Mouse (Mus musculus) urinary bladder, postnatal 25 days (tissue): Measurements from ENCODE around the gene Asap3.
A peak's percentile ranks its signal among the peaks of the same experiment; 100 is the strongest.

Source experiments
- DNase-seq: peaks from one replicate; pipeline ENCODE4 v3.0.0; 2022; ENCODE audit warnings: low spot score

Asap3 gene

DNA sequence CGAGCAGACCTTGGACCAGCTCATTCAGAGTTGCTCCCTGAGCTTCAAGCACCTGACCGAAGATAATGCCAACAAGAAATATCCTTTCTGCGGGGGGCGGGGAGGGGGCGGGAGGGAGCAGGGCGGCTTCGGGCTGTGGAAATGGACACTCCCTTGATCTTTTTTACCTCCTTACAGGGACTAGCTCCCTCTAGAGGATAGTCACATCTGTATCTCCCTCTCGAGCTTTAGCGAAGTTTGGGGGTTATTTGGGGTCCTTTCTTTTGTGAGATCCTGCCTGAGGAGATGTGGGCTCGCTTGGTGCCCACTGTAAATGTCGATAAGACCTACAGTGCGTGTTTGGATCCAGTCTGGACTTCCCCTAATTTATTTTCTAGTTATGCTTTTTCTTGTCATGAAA lies 24.8 kb upstream of the Asap3 start:
- no peak for DNase-seq

DNA sequence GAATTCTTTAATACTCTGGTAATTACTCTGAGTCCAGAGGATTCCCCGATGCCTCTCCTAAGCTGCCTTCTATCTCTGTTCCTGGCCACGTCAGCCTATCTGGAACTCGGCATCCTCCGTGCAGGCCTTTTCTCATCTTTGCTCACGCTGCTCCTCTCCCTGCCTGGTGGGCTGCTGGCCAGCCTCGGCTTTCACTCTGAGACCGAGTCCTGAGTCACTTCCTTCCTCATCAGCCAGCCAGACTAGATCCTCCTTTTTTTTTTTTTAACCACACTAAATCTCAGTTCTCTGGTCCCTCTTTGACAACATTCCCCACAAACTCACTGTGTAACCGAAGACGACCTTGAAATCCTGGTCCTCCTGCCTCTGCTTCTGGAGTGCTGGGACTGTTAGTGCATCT lies 20.8 kb upstream of the Asap3 start:
- peak; percentile 50 for DNase-seq

DNA sequence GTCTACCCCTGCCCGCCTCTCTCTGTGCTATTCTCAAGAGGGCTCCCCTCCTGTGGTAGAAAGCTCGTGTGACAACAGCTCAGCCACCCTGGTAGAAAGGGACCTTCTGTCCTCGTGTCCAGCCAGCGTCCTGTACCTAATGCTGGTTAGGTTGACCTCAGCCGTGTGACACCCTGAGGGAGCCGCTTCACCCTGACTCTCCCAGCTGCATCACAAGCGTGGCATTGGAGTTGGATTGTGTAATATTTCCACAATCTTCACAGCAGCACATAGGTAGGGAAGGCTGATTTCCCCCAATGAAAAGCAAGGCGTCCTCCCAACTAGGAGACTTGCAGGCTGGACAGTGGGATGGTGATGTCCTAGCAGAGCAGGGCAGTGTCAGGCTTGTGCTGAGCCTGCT lies 19.9 kb upstream of the Asap3 start:
- no peak for DNase-seq

DNA sequence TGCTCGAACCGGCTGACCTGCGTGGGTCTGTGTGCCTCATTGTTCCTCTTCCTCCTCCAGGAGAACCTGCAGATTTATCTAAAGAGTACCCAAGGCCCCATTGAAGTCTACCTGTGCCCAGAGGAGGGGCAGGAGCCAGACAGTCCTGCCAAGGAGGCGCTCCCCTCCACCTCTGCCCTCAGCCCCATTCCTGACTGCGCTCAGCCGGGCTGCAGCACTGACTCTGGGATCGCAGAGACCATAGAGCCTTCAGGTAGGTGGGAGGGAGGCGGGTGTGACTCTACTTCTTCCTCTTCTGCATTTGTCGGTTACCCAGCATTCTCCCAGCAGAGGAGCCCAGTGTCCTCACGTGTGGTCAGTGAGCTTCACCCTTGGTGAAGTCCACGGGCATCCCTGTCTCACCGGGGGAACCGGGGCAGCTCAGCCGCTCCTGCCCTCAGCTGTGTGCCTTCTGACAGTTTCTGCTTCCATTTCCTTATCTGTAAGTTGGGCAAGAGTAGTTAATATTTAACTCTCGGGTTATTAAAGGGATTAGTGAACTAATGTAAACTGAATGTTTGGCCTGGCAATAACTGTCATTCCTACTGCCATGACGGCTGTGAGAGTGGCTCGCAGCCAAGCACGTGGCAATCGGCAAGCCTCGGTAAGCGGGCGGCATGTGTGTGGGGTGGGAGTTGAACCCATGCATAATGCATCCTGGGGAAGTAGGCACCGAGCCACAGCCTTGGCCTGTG lies 19.3 kb upstream of the Asap3 start:
- DNase-seq, result no peak

DNA sequence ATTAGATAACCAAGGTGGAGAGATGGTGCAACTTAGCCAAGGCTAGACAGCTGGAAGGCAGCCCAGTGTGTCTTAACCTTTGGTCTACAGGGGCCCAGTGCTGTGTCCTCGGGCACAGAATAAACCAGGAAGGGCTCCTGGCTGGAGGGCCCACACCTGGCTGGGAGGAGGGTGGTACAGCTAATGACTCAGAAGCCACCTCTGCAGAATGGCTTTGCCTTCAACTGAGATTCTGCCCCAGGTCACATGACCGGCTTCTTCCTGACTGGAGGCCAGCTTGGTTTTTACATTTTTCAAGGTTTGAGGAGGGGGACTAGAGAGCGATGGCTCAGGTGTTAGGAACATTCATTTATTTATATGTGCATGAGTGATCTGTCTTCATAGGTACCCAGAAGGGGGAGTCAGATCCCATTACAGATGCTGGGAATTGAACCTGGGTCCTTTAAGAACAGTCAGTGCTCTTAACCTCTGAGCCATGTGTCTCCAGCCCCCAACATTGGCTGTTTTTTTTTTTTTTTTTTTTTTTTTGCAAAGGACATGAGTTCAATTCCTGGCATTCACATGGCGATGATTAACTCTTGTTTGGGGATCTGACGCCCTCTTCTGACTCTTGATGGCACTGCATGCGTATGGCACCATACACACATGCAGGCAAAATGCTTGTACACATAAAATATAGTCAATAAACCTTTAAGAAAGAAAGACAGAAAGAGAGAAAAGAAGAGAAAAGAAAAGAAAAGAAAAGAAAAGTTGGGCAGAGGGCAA lies 17.0 kb upstream of the Asap3 start:
- no peak for DNase-seq

DNA sequence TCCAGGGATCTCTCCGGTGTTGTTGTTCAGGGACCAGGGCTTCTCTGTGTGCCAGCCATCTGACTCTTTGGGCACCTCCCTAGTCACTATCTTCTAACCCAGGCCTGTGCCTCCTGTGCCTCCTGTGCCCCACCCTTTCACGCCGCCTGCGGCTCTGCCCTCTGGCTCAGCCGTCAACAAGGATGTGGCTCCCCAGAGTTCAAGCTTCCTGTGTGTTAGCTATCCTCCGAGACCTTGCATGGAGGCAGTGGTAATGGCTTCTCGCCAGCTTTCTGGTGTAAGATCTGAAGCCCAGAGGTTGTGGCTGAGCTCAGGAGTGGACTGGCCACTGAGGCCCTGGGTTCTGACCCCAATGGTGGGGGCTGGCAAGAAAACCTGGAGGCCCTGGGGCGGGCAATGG lies 16.3 kb upstream of the Asap3 start:
- DNase-seq, result no peak

DNA sequence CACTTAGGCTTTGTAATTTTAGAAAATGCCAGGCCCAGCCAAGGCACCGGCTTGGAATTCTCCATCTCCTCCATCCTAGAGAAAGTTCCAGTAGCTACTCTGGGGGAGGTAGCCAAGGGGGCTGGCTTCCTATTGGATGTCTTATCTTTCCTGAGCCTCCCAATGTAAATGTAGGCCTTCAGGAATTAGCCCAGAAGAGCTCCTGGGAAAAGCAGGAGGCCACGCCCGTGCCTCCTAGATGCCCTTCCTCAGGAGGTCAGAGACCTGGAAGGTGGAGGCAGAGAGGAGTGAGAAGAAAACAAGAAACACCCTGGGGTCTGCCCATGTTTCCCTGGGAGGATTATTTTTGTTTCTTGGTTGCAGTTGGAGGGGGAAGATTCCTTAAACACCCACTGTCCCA lies 12.6 kb upstream of the Asap3 start:
- no peak for DNase-seq

DNA sequence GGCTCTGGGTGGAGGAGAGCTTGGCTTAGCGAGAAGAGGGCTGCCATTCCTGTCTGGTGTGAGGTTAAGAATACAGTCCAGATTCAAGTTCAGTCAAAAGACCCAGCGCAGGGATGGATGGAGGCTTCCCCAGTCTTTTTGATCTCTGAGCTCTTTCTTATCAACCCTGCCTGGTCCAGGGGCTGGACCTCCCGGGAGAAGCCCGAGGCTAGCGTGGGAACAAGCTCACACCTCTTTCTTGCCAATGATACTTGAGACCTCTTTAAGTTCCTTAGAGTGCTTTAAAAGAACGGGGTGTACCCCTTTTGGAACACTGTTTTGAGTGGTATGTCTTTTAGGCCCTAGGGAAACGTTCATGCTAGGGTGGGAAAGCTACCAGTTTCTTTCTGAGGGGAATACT lies 11.1 kb upstream of the Asap3 start:
- no peak for DNase-seq

DNA sequence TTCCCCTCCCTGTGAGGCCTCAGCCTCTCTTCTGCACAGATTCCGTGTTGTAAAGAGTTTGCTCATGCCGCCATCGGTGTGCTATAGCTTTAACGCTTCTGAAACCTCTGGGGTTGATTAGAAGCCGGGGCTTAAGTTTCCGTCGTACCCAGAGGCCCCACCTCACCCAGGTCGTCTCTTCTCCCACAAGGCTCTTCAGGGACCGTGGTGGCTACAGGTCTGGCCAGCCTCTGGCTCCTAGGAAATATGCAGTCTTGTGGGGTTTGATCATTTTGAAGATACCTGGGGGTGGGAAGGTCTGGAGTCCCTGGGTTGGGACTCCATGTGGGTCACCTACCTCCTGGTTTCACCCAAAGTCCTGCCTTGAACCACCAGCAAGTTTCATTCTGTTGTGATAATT lies 10.5 kb upstream of the Asap3 start:
- DNase-seq, result no peak

DNA sequence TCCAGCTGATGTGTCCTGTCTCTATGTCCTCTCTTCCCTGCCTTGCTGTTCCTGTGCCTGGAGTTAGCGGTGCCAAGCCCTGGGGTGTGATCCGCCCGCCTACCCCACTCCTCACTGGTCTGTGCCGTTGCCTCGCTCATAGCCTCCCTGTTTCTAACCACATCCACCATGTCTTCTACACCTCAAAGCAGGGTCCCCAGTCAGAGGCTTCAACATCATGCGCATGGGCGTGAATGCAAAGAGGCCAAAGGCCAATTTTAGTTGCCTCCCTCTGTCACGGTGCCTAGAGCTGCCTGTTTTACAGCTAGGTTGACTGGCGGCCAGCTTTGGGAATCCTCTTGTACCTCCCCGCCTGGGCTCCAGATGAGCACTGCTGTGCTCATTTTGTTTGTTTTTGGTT lies 10.0 kb upstream of the Asap3 start:
- no peak for DNase-seq

DNA sequence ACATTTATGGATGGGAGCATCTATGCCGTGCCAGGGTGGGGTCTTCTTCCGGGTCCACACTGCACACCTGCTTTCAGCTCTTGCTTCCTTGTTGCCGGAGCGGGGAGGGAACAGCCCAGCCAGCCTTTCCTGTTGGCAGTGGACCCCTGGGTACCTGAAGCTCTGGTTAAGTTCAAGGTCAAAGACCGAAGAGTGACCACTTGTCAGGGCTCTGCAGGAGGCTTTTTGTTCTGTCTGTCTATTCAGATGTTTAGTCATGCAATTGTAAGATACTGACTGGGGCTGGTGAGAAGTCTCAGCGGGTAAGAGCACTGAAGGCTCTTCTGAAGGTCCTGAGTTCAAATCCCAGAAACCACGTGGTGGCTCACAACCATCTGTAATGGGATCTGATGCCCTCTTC lies 7.3 kb upstream of the Asap3 start:
- no peak for DNase-seq

DNA sequence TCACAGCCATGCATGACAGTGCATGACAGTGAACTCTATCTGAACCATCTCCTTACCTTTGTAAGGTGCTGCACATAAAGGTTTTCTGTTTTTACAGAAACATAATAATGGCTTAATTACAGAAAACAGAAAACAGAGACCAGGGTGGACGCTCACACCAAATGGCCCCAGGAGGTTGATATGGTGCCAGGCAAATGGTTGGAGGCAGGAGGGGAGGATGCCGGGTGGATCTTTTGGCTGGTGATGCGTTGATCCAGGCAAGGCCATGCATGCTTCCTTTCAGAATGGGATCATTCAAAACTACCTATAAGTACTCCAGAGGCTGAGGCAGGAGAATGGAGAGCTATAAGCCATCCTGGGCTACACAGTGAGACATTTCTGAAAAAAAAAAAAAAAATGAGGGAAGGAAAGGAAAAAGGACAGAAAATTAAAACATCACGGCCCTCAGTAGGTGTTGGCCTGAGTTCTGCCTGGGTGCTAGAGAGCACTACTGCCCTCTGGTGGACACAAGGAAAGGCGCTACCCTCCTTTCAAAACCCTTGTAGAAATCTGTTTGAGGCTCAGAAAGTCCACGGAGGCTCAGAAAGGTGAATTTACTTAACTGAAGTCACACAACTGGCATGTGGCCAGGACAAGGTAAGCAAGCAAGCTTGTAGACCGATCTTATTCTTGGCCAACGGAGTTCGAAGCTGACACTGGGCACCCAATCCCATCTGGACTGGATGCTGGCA lies 6.4 kb upstream of the Asap3 start:
- peak; percentile 52 for DNase-seq

DNA sequence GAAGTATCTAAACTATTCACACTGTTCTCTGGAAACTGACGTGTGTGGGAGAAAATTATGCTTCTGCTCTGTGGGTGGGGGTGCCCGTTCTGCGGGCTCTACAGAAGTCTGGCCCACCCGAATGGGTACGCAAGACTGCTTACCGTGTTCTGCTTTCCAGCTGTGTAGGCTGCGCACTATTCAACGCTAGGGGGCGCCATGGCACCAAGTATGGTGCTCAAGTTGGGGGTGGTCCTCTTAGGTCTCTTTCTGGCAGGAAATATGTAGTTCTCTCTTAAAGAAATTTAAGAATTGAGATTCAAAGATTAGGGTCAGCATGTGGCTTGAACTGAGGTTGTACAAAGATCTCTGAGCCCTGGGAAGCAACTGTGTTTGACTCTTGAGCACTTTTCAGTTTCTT lies 3.7 kb upstream of the Asap3 start:
- DNase-seq, result peak; percentile 77

DNA sequence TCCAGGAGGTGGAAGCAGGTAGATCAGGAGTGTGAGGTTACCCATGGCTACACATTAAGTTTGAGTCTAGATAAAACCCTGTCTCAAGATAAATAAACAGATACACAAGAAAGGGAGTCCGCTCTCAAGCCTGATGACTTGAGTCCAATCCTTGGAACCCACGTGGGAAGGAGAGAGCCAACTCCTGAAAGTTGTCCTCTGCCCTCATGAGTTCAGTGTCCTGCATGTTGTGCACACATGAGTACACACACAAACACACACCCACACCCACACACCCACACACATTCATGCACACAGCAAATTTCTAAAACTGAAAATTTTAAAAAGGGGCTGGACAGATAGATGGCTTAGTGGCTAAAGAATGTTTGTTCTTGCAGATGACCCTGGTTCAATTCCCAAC lies 1.4 kb upstream of the Asap3 start:
- DNase-seq, result no peak

DNA sequence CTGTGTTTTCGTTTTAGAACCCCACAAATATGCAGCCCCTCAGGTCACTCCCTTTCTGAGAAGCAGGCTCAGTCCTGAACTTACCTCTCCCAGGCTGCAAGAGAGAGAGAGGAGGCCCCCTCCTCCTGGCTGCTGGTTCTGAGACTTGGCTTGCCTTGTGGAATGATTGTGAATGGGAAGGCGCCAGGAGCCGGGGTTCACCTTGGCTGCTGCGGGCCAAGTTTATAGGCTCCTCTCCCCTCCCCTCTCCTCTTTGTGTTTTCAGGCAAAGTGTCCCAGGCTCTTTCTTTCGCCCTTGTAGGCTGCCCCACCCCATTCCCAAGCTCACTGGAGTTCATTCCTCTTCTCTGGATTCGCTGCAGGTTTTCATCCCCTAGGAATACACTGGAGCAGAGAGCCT lies 778 bp downstream of the Asap3 start:
- no peak for DNase-seq

DNA sequence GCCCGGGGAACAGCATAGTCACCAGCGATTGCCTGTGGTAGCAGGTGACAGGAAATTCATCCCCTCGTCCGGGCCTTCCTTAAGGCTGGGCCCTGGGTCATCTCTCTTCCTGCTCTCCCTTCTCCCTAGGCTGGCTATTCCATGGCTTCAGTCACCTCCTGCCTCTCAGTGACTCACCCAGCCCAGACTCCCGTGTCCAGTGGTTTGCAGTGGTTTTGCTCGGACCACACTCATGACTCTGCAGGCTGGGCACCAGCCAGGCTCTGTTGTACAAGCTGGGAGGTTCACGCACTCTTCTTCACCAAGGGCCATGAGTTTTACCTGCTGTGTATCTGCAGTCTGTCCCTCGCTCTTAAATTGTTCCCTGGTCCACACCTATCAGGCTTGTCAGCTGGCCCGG lies 4.8 kb downstream of the Asap3 start:
- no peak for DNase-seq

DNA sequence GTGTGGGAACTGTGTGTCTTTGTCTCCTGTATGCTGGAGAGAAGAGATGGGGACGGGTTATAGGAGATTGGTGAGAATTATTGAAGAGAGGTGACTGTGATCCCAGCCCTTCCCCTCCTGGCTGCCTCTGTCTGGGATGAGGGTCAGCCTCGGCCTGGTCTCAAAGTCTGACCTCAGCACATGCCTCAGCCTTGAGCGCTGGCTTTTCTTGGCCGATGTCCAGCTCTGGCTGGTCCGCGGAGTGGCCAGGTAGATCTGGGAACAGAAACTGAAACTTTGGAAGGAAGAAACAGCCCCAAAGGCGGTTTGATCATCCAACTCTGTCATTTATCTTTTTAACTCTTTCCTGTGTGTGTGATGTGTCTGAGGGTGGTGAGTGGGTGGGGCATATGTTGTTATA lies 7.5 kb downstream of the Asap3 start:
- no peak for DNase-seq

DNA sequence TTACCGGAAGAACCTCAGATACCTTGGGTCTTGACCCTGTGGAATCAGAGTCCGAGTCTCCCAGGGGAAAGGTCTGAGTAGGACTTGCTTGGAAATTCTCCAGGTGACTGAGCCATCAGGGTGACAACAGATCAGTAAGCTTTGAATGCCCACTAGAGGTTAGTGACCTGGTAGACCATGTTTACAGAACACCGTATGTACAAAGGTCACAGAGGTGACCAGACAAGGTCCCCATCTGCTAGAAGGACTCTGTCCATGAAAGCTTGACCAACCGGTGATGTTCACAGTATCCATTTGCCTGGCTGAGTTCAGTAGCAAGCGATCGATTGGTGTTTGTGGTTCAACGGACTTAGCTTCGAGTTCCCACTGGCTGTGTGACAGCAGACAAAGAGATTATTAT lies 8.7 kb downstream of the Asap3 start:
- DNase-seq, result no peak

DNA sequence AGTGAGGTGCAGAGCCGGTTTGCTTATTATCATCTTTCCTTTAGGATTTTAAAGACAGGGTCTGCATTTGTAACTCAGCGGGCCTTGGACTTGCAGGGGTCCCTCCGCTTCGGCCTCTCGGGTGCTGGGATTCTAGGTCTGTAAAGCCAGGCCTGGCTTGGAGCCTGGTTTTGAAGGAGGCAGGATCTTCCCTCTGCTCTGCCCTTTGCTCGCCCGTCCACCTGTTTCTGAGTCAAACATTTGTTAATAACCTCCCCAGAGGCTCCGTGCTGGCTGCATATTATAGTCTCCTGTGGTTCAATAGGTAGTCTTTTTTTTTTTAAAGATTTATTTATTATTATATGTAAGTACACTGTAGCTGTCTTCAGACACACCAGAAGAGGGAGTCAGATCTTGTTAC lies 9.4 kb downstream of the Asap3 start:
- DNase-seq, result no peak

DNA sequence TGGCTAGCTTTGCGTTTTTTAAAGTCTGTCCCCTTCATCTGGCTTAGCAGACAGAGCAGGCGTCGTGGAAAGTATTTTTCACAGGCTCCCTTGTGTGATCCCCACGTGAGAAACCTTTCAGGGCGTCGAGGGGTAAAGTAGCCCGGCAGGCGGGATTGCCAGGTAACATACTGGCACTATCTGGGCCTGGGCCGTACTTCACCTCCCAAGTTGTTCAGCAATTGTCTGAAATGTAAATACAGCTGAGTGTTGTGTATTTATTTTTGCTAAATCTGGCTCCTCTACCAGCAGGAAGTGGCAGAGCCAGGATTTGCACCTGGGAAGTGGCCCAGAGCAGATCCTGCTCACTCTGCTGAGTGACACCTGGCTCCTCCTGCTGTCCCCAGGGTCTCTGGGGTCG lies 10.9 kb downstream of the Asap3 start:
- no peak for DNase-seq

DNA sequence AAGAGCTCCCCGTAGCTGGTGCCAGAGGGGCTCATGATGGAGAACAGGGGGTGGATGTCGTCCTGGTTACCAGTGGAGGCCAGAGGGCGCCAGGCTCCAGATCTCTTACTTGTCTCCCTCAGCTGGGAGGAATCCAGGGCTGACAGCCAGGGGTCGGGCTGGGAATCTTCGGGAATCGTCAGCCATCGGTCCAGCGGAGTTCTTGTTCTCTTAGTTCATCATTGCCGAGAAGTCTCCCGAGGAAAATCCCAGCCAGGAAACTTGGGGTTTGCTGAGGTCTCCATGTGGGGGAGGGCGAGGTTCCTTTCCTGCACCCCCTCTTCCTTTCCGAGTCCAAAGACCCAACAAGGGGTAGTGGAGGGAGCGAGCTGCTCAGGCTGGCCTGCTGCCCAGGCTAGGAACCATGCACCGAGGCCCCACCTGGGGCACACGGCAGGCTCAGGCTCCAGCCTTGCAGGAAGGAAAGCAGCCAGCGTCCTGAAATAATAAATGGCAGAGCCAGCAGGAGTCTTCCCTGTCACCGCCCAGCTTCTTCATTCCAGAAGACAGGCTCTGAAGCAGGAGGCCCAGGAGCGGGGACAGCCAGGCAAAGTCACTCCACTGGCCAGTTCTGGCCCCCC lies 12.5 kb downstream of the Asap3 start:
- peak; percentile 67 for DNase-seq

DNA sequence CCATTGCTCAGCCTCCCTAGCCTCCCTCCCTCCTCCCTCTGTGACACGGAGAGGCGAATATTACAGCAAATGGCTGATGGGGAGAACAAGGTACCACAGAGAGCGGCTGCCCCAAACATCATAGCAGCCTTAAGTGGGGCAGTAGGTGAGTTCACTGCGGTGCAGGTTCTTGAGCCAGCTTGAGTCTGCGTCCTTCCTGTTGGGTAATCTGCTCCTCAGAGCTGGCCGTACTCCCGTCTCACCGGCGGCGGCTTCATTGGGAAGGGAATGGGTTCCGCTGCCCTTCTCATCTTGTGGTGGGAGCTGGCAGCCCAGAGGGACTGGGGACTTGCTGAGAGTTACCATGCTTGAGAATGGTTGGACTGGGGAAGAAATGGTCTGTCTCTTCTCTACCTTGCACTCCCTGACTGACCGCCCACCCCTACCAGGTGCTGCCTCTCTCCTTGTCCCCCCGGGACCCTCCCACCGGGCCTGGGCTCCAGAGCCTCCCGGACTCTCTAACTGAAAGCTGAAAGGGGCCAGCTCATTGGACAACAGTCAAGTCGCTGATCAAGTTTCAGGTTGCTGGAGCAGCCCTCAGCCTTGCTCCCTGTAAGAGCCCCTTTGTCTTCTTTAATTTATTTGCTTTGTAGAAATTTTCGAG lies 14.1 kb downstream of the Asap3 start:
- DNase-seq, result no peak
